Mouse (Mus musculus) kidney, postnatal 4 days (tissue): ENCODE measurements around the gene Clybl.

Source experiments
- DNase-seq, 2 experiments: peaks; one replicate each; pipeline ENCODE4 v3.0.0; 2021; ENCODE audit warnings: mixed read lengths in 2 of 2

Gene Clybl

DNA sequence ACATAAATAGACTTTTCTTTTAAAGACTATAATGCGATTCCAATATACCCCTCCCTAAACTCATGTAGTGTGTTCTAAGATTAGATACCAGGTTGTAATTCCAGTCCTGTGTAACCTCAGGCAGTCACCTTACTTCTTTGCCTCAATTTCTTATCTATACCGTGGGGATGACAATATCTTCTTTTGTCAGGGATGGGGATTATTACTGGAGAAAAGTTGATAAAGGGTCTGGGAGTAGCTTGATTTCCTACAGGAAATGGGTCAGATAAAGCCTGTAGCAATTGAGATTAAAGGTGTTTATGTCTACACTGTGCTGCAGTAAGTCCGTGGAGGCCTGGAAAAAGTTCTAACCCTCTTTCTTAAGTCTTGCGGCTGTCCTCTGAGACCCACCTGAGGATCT, 131.8 kb downstream of the Clybl start:
- DNase-seq, result no peak

DNA sequence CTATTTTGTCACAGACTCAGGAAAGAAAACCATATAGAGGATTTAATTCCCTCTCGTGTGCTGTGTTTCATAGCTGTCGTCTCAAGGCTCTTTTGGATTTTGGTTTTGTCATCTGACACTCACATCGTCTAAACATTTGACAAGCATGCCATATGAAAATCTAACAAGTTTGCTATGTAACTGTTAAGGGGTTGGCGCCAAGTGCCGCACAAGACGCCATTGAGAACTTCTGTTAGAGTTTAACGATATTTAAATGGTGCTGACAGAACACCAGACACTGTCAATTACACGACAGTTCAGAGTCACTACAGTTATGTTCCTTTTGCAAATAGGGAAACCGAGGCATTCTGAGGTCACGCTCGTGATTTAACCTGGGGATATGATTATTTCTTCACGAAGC, 134.2 kb downstream of the Clybl start:
- DNase-seq, result no peak

DNA sequence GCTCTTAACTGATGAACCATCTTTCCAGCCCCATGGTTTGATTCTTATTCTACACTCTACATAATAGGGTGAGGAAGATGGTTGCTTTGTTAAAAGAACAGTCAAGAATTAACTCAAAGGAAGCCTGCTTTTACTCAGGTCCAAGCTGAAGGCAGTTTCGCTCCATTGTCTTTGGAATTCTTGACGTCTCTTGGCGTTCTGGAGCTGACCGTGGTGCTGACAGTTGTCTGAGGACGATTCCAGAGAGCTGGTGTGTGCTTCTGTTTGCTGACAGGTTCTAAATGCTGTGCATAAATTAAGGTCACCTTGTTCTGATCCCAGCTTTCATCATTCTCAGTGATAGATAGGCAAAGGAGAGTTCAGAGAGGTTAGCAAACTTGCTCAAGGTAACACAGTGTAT, 140.6 kb downstream of the Clybl start:
- peak; percentile 74 to 78 for DNase-seq

DNA sequence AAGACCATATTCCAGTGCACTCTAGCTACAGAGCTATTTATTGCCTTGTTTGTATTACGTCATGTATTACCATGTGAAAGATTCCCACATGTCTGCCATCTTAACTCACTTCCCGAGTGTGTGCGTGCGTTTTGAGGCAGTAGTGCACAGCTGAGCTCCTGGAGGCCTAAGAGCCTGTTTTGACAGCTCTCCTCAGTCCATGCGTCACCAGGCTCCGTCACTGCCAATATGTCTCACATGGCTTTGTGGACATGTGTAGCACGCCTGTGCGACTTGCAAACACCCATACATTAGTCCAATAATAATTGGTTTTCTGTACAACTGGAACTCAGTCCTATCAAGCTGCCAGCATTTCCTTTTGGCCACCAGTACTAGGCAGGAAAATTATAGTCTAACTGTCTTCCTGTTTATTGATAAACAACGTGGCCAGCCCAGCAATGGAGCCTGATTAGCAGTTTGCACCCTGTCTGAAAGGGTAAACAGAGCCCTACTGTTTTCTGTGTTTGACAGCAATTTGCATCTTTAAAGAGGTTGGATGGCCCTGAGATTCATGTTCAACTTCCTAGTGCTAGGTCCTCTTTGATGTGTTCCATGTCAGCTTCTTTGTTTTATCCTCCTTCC, 142.4 kb downstream of the Clybl start:
- DNase-seq, result no peak

DNA sequence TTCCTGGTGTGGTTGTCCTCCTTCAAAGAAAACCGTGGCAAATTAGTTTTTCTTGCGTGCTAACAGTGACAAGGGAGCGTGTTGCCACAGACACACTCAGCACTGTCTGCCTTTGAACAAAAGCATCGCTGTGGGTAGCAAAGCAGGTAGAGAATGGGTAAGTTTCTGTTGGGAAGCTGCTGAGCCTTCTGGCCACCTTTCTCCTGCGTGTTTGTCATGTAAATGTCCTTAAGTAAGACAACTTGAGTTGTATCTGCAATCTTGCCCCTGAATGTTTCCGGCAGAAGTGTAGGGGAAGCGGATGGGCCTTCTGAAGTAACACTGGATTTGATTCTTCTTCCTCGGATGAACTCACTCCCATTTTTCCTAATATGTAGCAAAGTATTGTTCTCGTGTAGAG, 148.6 kb downstream of the Clybl start:
- no peak for DNase-seq

DNA sequence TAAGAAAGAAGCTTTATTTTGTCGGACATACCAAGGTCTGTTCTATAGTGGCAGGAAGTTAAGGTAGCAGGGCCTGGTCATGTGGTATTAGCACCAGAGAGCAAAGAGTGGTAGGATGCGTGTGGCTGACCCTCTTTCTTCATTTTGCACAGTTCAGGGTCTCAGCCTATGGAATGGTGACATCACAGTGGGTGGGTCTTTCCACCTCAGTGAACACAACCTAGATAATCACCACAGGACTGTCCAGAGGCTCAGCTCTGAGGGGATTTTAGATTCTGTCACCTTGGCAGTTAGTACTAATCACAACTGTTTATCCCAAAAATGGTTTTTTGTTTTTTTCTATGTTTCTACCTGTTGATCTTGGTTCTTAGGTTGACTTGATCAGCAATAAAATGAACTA, 149.2 kb downstream of the Clybl start:
- DNase-seq, result no peak

DNA sequence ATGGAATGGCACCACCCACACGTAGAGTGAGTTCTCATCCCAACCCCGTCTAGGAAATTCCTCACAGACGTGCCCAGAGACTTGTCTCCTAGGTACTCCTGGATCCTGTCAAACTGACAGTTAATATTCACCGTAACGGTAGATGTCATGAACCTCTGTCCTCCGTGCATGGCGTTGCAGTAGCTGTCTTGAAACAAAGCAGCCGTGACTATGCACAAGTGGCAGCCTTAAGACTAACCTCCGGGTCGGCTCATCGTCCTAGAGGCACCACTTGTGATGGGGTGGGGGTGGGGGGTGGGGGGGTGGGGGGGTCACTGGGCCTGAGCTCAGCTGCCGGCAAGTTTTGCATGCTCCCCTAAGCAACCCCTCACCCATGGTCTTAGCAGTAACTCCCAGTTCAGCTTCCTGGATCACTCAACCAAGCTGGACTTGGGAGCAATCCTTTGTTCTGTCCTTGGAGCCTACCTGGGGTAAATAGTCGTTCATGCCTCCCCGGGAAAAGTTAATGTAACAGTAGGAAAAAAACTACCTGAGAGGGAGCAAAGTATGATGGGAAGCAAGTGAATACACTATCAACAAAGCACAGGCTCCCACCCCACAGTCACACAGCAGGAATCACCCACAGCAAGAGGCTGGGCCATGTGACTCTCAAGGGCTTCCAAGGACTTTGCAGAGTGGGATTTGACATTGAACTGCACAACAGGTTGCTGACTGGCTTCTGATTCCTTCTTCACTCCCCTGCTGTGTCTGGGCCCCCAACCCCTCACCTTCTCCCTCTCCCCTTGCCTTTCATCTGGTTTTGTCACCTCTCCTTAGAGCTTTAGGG, 150.3 kb downstream of the Clybl start:
- DNase-seq, result peak in 1 of 2 experiments; percentile 6

DNA sequence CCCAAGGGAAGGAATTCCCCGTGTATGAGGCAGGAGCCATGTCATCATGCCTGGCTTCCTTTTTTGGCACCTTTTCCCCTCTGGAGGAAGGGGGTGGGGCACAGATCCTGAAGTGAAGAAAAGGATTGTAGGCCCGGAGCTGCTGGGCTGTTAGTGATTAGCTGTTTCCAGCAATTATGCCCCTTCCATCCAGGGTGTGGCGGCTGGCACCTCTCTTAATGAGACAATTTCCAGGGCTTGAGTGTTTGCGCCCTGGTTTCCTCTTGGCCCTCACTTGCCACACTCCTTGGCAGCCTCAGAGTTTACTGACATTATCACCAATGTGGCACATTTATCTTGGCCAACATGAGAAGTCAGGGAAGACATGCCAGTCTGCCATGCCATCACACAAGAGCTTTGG, 155.5 kb downstream of the Clybl start:
- peak in 1 of 2 experiments; percentile 10 for DNase-seq

DNA sequence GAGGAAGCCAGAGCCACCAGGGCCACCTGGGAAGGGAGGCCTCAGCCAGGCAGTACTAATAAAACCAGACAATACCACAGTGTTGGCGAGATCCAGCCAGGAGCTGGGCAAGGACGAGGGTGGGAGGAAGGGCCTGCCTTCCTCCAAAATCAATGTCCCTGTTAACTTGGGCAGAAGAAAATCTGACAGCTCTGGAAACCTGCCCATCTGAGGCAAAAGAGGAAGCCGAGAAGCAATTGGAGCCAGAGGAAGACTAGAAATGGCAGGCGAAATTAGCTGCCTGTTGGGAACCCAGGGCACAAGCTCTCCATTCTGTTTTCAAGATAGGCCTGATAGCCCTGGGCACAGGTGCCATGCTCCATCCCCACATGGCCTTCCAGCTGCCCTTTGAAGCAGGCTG, 157.3 kb downstream of the Clybl start:
- no peak for DNase-seq

DNA sequence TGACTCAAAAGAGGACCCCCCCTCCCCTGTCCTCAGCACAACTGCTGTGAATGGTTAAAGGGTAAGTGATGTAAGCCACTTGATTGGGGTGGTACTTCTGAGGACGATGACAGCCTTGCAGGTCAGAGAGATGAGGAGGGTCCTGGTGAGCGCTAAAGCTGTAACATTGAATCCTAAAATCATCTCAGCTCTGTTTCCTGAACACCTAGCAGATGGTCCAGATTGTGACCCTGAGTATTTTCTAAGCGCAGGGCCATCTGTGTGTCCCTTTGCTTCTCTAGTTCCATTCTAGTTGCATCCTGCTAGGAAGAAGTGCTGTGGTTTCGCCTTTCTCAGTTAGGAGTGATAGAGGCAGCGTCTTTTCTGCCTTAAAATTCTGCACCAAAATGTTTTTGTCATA, 158.6 kb downstream of the Clybl start:
- no peak for DNase-seq

DNA sequence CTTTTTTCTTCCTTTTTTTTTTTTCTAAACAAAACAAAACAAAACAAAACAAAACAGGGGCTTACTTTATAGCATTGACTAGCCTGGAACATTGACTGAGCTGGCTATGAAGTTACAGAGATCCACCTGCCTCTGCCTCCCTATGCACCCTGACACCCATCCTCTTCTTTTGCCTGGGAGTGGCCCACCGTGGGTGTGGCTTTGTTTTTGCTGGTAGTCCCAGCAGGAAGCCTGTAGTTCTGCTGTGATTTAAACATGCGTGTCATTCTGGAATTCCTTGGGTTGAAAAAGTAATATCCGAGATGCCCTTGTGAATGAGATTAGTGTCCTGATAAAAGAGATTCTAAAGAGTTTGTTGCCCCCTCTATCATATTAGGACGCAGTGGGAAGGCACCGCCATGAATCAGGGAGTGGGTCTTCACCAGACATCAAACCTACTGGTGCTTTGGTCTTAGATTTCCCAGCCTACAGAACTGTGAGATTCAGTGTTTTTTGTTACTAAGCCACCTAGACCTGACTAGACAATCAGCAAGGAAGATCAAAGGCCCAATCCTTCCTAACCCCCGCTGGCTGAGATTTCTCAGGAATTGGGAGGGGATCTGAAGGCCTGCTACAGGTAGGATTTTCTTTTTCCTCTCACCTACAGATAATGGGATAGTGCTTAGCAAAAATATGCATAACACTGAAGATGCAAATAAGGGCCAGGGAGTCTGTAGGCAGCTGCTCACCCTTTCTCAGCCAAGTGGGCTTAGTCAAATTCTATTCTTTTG, 160.3 kb downstream of the Clybl start:
- DNase-seq, result no peak

DNA sequence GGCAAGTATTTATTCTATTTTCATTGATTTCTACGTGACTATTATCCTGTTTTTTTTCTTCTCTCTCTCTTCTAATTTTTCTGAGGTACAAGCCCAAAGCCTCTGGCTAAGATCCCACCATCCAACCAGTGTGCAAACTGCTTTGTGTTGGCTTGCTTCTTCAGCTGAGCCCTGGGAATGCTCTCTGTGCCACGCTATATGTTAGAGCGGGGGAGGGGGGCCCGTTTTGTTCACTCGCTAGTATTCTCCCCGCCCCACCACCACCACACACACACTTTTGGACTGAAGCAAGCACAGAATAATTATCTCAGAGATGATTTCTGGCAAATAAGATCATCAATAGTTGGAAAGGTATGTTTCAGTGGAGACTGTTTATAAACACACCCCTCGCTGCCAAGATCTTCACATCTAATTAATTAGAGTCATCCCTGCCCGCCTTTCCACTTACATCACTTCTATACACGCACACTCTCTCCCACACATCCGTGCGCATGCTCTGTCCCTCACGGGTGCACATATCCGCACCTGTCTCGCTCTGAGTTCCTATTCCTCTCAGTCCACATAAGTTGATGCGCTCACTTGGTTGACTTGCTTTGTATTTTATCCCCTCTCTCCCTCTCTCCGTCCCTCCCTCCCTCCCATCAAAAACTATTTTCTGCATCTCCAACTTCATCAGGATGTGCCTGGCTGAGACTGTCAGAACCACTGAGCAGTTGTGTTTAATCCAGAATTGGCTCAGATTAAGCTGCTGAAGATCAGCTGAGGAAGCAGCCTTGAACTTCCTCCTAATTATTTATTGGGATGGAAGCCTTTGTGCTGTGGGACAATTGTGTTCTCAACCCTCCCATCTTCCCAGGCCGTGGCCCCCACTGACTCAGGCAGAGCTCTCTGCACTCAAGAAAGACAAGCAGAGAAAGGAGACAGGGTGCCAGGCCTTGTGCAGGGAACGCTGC, 163.0 kb downstream of the Clybl start:
- DNase-seq, result no peak

DNA sequence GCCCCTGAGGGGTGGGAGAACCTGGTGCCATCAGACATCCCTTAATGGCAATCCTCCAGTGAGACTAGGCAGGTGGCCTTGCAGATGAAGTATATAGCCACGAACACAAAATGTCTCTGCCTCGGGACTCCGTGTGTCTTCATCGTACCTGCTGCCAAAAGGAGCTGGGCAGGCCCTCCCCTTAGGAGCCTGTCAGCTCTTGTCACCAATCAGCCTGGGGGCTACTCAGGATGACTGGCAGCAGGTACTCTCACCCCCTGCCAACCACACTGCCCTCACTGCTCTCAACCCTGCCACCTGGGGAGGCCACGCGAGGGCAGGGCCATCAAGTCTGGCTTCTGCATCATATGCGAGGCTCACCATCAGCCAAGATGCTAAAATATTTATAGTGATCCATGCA, 166.6 kb downstream of the Clybl start:
- DNase-seq, result no peak

DNA sequence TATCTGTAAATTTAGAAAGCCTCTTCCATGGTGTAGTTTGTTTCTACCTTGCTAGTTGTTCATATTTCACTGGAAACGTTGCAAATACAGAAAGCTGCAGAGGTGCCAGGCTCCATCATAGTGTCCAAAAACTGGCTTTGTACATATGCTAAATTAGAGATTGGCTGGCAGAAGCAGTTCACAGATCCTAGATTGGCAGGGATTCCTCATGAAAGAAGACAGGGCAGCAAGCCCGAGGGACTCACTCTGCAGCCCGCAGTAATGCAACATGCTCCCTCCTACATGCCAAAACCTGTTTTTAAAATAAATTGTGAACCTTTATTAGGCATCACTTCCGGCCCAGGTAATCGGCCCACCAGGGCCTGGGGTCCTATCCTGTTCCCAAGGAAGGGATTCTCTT, 167.8 kb downstream of the Clybl start:
- no peak for DNase-seq

DNA sequence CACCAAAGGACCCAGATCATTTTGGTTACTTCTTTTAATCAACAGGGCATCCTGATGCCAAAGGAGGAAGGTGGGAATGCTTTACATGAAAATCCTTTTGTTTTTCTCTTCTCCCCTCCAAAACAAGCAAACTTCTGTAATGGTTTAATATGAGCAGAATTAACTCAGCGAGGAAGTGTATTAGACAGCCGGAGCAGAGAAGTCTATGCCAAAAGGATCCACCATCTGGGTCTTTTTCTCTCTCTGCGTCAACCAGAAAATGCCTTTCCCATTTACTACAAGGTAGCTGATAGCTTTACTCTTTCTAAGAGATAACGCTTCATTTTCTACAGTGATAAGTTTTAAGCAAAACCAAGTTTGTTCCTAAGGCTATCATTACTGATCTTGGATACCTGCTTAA, 168.3 kb downstream of the Clybl start:
- DNase-seq, result no peak

DNA sequence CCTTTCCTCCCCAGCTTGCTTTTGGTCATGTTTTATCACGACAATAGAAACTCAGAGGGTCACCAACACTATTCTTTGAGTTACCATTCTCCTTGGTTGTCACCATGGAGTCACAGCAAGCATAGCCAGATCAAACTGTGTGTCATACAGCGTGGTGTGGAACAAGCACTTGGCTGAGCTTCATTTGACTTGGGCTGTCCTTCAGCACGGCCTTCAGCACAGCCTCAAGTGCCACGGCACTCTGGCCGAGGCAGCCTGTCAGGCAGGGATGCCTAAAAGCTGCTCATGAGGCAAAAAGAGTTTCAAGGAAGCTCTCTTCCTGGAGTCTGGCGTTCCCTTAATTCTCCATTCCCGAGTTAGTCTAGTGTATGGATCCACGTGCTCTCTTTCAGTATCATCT, 169.3 kb downstream of the Clybl start:
- DNase-seq, result no peak

DNA sequence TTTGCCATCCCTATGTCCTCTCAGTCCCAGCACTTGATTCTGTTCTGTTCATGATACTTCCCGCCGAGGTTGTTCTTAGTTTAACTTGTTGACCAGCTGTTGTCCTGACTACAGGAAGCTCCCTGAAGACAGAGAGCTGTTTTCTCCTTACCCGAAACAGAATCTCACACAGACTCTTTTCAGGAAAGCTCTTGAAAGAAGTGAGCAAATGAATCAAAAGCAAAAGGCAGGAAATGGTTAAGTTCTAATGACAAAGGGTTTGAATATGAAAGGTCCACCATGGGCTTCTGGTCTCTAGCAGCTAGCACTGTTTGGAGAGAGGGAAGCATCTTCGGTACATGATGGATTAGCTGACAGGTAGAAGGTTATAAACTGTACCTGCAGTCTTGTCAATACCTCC, 175.8 kb downstream of the Clybl start:
- DNase-seq, result no peak

DNA sequence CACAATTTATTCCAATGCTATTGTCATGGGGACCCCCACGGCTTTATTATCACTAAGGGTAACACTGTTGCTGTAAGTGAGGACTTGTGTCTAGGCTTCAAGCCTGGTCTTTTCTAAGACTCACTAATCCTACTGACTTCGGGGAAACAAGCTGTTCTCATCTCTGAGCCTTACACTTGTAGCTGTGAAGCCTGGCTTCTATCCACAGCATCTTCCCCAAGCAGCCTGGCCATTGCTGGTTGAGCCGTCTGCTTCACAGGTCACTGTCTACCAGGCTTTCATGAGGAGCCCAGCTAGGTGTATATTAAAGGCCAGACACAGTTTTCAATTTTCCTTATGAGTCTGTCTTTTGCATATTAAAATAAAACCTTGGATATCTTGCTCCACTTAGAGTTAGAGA, 177.1 kb downstream of the Clybl start:
- no peak for DNase-seq

DNA sequence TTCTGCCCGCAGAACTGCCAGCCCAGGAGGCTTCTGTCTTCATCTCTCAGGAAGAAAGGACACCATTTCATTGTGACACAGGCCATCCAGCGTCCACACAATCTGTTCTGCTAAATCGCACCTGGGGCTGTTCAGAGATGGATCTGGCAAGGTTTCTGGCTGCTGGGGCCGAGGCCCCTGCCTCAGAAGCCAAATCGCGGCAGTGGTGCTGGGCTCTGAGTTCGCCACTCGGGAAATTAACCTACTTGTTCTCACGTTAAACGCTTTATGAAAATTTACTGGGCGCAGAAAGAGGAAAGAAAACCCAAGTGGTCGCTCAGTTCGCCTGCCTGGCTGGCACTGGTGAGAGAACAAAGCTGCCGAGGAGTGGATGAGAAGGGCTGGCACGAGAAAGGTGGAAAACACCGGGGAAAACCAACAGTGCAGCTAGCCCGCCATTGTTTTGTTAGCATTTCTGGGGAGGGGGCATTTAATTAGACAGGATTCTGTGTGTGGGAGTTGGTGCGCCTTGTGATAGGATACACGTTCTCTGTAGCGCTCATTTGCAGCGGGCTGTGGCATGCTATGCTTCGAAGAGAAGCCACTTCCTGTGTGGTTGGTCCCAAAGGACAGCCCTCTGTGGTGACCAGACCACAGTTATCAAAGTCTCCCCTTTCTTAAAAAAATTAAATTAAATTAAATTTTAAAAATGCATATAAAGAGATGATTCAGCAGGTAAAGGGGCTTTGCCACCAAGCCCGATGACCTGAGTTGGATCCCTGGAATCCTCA, 177.8 kb downstream of the Clybl start:
- DNase-seq, result no peak

DNA sequence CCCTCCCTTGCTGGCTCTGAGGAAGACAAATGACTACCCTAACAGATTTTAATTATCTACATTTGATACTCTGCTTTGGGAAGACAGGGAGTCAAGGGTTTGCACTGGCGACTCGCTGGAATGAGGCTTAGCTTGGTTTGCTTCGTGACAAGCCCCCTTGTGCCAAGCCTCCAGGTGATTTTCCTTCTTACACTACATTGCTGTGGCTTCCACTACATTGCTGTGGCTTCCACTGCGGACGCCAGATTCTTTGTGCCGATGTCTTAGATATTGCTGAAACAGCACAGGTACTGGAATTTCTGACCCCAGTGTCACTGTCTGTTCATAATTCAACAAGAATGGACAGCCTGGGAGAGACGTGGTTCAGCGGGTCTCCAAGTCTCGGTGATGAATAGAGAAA, 180.3 kb downstream of the Clybl start:
- no peak for DNase-seq

DNA sequence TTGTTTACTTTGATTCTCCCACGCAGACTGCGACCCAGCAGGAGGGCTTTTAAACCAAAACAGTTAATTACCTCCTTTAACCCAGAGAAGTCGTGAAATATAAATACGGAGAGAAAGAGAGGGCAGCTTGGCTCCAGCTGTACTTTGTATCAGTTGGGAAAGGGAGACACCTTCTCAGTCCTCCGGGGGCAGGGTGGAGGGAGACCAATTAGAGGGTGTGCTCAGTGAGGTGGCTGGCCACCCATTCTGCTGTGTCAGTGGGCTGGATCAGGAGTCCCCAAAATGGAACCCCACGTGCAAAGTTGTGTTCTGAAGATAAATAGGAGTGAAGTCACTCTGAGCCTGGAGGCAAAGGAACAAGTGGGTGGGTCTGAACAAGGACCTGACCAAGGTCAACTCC, 181.7 kb downstream of the Clybl start:
- no peak for DNase-seq

DNA sequence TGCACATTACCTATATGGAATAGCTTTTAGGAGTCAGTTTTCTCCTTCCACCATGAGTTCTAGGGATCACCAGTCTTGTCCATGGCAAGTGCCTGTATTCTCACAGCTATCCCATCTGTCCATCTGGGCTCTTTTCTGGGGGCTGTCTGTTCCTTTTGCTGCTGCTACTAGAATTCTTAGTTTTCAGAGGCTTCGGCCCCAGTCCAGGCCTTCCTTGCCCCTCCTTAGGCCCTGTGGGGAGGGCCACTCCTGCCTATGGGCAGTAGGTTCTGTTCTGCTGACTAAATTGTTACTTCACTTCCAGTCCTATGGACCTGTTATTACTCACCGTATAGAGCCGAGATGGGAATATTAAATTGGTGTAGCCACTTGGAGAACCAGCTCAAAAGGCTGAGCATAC, 182.5 kb downstream of the Clybl start:
- no peak for DNase-seq
